Mouse (Mus musculus) right cerebral cortex, postnatal 25 days (tissue): ENCODE data around the gene Sox11.

Experiments
- DNase-seq: peaks from one replicate; pipeline ENCODE4 v3.0.0; 2022

Gene Sox11

DNA sequence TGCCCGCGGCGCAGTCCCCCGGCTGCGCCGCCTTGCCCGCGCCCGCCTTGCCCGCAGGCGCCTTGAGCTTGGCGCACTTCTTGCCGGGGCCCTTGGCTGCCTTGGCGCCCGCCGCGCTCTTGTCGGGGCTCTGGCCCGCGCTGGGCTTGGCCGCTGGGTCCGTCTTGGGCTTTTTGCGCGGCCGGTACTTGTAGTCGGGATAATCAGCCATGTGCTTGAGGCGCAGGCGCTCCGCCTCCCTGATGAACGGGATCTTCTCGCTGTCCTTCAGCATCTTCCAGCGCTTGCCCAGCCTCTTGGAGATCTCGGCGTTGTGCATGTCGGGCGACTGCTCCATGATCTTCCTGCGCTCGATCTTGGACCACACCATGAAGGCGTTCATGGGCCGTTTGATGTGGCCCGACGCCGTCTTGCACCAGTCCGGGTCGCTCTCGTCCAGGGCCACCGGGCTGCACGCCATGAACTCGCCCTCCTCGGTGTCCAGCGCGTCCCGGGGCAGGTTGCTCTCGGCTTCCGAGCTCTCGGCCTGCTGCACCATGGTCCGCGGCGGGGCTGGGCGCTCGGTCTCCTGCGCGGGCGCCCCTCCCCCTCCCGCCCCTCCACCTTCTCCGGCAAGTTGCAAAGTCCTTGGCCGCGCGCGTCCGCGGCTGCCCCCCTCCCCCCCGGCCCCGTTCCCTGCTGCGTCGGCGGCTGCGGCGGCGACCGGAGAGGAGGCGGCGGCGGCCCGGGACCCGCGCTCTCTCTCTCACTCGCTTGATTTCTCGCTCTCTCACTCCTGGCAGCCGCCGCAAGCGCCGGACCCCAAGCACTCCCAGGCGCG, at the start of gene Sox11:
Gene Sox11 (minus strand): TSS at position 704 of the 820 bp plus-strand sequence.
- peak; percentile 71 for DNase-seq

- DNase-seq = no peak
Measured at GRCm38 (mm10) chr12:27391652-27392305, 49.4 kb upstream of the Sox11 start.

GRCm38 (mm10) chr12:27390439-27390838, 48.1 kb upstream of the Sox11 start:
- no peak for DNase-seq

DNA sequence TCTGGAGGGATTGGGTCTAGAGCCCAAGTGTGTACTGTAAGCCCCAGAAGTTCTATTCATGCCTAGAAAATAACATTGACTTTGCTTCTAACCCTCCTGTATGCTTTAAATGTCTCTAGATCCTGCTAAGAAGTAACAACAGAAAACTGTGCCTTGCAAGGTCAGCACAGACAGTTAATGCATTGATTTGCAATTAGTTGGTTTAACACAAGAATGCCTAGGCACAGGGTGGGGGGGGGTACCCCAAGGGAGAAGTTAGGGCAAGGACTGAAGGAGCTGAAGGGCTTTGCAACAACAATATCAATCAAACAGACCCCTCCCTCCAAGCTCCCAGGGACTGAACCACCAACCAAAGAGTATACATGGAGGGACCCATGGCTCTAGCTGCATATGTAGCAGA, 47.1 kb upstream of the Sox11 start:
- DNase-seq = no peak

- no peak for DNase-seq
Measured at GRCm38 (mm10) chr12:27372505-27372904, 30.1 kb upstream of the Sox11 start.

- DNase-seq = no peak
Measured at GRCm38 (mm10) chr12:27370756-27371155, 28.4 kb upstream of the Sox11 start.

DNA sequence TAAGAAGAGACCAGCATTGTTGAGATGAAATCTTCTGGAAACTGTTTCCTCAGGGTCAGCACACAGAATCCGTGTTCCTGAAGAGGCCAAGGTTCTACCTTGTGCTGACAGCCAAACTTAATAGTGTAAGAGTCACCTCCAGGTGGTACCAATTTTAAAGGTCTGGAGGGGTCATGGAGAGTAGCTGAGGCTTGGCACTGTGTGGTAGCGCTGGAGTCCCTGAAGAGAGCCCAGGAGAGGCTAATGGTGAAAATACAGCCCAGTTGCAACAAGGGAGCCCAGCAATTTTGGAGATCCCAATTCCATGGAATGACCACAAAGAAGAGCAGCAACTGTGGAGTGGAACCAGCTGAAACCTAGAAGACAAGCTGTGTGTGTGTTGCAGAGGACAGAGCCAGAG, 25.1 kb upstream of the Sox11 start:
- no peak for DNase-seq

GRCm38 (mm10) chr12:27363840-27364640, 21.7 kb upstream of the Sox11 start:
- no peak for DNase-seq

DNA sequence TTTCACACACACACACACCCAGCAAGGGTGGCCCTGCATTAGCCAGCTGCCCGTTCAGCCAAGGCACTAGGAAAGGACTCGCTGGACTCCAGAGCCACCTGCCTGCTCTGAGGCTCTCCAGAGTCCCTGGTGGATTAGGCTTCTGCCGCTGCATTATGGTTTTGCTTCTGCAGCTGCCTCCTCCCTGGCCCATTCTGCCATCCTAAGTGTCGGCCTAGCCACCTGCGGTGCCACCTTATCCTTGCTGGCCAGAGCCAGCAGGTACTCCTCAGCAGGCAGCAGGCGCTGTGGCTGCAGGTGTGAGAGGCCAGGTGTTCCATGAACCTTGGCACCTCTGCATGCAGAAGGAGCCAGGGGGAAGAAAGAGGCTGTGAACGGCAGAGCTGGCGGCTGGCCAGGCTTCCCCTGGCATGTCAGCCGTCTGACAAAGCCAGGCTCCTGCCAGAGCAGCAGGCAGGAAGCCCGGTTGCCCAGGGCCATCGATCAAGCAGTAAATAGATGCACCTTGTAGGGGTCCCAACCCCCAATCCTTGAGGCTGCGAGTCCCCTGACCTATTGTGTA, 14.8 kb upstream of the Sox11 start:
- DNase-seq = no peak

DNA sequence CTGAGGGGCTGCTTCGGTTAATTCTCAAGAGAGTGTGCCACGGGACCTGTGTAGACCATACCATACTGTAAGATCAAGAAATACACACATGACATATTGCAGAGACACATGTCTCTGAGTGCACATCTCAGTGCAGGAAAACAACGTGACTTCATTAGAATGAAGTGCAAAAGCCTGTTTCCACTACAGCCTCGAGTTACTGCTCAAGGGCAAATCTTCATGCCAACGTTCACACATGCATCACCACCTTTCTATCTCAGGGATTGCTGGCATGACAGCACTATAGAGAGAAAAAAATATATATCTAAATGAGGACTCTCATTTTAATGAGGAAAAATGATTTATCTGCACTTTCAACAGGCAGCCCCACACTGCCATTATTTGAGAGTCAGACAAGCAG, 14.2 kb upstream of the Sox11 start:
- DNase-seq = no peak

DNA sequence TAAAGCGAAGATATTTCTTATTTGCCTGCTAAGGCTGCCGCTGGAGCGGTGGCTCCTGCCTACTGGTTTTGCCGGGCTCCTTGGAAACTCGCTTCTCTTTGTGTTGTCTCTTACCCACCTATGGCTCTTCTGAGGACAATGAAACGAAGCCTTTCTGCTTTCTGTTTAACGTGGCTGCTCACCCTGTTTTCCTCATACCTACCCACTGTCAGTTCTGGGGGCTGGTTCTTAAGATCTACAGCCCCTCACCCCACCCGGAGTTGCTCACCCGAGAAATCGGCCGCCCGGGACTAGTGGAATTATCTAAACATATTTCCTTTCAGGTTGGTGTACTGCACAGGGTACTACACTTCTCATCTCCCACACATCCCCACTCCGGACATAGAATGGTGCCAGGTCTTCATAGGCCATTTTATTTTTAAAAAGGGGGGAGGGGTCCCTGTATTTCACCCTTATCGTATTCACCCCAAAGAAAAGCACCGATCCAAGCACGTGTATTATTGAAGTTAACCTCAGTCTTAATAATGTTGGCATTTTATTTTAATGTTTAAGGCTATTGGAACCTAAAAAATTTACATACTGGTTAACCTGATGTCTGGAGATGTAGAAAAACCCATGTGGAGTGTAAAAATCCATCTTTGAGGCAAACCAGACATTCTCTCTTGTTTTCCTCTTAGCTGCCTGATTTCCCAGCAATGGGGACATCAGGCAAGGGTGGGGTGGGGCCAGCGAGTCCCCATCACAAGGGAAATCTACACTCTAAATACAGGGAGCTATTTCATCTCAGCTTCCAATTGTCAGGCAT, 1.4 kb upstream of the Sox11 start:
- DNase-seq = no peak

GRCm38 (mm10) chr12:27342691-27343605, 574 bp upstream of the Sox11 start:
- DNase-seq = peak; percentile 90

DNA sequence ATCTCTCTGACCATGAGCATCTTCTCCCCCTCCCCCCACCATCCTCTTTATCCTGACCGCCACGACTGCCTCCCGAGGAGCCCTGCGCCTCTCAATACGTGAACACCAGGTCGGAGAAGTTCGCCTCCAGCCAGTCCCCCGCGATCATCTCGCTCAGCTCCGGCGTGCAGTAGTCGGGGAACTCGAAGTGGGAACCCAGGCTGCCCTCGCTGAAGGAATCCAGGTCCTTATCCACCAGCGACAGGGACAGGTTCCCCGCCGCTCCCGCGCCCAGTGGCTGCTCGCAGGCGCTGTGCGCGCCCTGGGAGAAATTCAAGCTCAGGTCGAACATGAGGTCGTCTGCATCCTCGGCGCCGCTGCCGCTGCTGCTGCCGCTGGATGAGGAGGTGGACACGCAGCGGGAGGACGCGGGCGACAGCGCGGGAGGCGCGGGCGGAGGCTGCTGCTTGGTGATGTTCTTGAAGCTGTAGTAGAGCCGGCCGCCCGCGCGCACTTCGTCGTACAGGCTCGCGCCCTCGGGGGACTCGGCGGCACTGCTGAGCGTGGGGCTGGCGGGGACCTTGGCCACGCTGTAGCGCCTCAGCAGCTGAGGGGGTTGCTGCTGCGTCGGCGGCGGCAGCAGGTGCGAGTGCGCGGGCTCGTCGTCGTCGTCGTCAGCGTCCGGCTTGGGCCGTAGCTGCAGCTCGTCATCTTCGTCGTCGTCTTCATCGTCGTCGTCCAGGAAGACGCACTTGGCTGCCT, 1.1 kb downstream of the Sox11 start:
- peak; percentile 75 for DNase-seq

GRCm38 (mm10) chr12:27340451-27341035, 1.8 kb downstream of the Sox11 start:
- no peak for DNase-seq

DNA sequence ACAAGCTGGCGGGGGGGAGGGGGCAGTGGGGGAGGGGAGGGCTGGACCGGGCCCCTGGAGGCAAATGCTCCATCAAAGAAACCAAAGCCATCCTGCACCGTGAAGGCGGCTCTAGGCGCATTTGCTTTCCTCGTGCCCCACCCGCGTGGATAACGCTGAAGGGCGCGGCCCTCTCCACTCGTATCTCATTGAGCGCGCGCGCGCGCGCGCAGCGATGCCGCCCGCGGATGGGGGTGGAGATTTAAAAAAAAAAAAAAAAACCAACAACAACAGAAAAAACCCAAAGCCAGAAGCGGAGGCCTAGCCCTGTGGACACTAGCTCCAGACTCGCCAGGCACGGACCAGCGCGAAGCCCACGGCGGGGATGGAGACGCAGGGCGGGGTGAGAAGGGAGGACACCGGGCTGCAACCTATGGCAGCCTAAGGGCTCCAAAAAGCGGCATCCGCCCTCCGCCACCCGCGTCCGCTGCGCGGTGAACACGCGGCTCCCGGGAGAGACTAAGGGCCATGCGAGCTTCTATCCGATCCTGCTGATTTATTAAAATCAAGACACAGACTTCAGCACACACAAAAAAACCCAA, 3.1 kb downstream of the Sox11 start:
- peak; percentile 69 for DNase-seq

DNA sequence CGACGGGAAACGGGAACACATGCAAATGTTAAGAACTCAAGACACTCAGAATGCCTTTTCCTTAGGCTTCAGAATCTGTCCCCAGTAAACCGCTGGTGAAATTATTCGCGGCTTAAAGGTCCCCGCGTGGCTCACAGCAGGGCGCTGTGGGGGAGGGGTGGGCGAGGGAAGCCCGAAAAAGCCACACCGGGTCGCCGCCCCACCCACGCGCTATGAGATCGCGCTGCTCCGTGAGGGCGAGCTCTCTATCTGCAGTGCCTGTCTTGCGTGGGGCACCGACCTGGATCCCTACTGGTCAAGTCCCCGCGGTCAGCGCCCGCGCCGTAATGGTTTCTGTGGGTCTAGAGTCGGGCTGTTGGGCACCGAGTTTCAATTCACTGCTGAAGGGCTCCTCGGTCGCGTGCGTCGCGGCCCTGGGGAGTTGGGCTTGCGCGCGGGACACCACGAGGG, 3.6 kb downstream of the Sox11 start:
- peak; percentile 65 for DNase-seq

- no peak for DNase-seq
Measured at GRCm38 (mm10) chr12:27338116-27338515, 4.3 kb downstream of the Sox11 start.

GRCm38 (mm10) chr12:27337482-27337881, 4.9 kb downstream of the Sox11 start:
- no peak for DNase-seq

GRCm38 (mm10) chr12:27336801-27337200, 5.6 kb downstream of the Sox11 start:
- no peak for DNase-seq

- no peak for DNase-seq
Measured at GRCm38 (mm10) chr12:27336336-27336735, 6.0 kb downstream of the Sox11 start.
